Mouse (Mus musculus): Measurements from ENCODE around the gene Dgkg.

- TF ChIP-seq CTCF (IDR thresholded peaks at IDR 0.05; ENCODE audit: insufficient read depth, low read depth, low read length) = no peak
- no peak for TF ChIP-seq POLR2A (IDR thresholded peaks at IDR 0.05; ENCODE audit: insufficient read depth, low read depth, low read length)
These were observed 120.3 kb downstream of the Dgkg start for GRCm38 (mm10) chr16:22536581-22537160.

Measured in olfactory bulb, adult 2 months (tissue).